Mouse (Mus musculus) C2C12 (cell line): ENCODE data around the gene Lypd6. TPM values are rescaled to one million over a fixed set of nuclear protein-coding genes. Genes with fewer than 3 reads are reported as not detected.

Source experiments
- H3K27me3 ChIP-seq: one replicate; pipeline ENCODE4 v1.6.1; 2011; ENCODE audit not compliant: control insufficient read depth, insufficient read depth, insufficient read length
- H3K36me3 ChIP-seq: one replicate; pipeline ENCODE4 v1.6.1; 2011; ENCODE audit not compliant: control insufficient read depth, insufficient read depth
- H3K4me3 ChIP-seq: one replicate; pipeline ENCODE4 v1.5.1; 2011; ENCODE audit warnings: mild to moderate bottlenecking, control low read depth; ENCODE audit not compliant: poor library complexity, insufficient read depth, severe bottlenecking
- H3K79me2 ChIP-seq: one replicate; pipeline ENCODE4 v1.6.1; 2011; ENCODE audit not compliant: control insufficient read depth, insufficient read depth
- H3K79me3 ChIP-seq: one replicate; pipeline ENCODE4 v1.6.1; 2011; ENCODE audit warnings: low read depth, control low read depth
- H3ac ChIP-seq: one replicate; pipeline ENCODE3; 2011; ENCODE audit warnings: low read depth; ENCODE audit not compliant: control insufficient read depth, insufficient read length
- CEBPB ChIP-seq: IDR thresholded peaks from one replicate; pipeline ENCODE4 v1.6.1; 2011; ENCODE audit warnings: low read depth, mild to moderate bottlenecking, control low read depth, moderate library complexity
- CTCF ChIP-seq: IDR thresholded peaks from one replicate; pipeline ENCODE4 v1.5.1; 2011; ENCODE audit not compliant: control insufficient read depth, insufficient read depth, insufficient read length
- FOSL1 ChIP-seq: IDR thresholded peaks from one replicate; pipeline ENCODE4 v1.8.0; 2011; ENCODE audit warnings: mild to moderate bottlenecking, low read length; ENCODE audit not compliant: poor library complexity, insufficient read depth, severe bottlenecking
- MAX ChIP-seq: IDR thresholded peaks from one replicate; pipeline ENCODE4 v1.6.1; 2011; ENCODE audit warnings: mild to moderate bottlenecking, control low read depth
- MYOD1 ChIP-seq: IDR thresholded peaks from one replicate; pipeline ENCODE4 v1.6.1; 2011; ENCODE audit warnings: low read depth; ENCODE audit not compliant: control insufficient read depth, insufficient read length
- MYOG ChIP-seq: IDR thresholded peaks from one replicate; pipeline ENCODE4 v1.6.1; 2011; ENCODE audit not compliant: control insufficient read depth, insufficient read length; ENCODE audit errors: extremely low read depth
- USF1 ChIP-seq: IDR thresholded peaks from one replicate; pipeline ENCODE4 v1.6.1; 2011; ENCODE audit warnings: low read depth, mild to moderate bottlenecking, control low read depth, moderate library complexity
- polyA plus RNA-seq: library from polyadenylated mRNA; unstranded; fragments of >200 nt; fragmentation: generic; extraction: Trizol; gene quantifications from one replicate; pipeline ENCODE4 v1.2.1, GENCODE M21; 2012; ENCODE audit warnings: missing spikeins

The Lypd6 gene
- polyA plus RNA-seq, 1 experiment, result 0.55 TPM

DNA sequence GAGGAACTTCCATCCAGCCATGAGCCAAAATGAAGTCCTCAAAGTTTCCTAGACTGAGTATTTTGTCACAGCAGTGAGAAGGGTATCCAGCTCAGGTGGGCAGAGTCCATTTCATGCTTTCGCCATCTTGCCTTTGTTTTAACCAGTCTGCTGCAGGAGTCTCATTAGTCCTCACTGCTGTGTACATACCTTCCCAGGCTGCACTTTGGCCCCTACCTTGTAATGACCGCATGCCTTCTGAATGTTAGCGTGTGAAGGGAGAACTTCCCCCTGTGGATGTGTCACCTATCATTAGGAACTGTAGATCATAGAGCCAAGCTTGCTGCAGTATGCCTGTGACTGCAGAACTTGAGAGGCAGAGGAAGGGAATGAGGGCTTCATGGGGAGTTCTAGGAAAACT, 114.2 kb downstream of the Lypd6 start:
- no peaks in the 10 kb centered on the region for H3K36me3 ChIP-seq
- H3K4me3 ChIP-seq, result no peak overlapping the region
- no peaks in the 10 kb centered on the region for H3K27me3 ChIP-seq
- TF ChIP-seq FOSL1 (no peak), MYOD1 (no peak), USF1 (no peak)
- no peaks in the 10 kb centered on the region for H3K79me3 ChIP-seq
- H3K79me2 ChIP-seq, result no peaks in the 10 kb centered on the region
- H3ac ChIP-seq, result no peak overlapping the region

DNA sequence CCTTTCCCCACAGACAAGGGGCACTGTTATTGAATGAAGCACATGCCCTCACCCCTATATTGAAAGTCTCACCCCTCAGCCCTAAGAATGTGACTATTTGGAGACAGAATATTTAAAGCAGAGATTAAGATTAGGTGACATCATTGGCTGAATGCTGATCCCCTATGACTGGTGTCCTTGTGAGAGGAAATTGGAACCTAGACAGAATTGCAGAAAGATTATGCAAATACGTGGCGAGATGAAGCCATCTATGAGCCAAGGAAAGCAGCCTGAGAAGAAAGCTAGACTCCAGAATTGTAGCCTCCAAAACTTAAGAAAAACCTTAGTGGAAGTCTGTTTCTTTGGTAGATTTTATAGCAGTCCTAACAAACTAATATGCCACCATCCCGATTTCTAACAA, 115.1 kb downstream of the Lypd6 start:
- H3K36me3 ChIP-seq, result no peaks in the 10 kb centered on the region
- no peak overlapping the region for H3ac ChIP-seq
- TF ChIP-seq MYOG (no peak), CTCF (no peak), USF1 (no peak), MYOD1 (no peak), CEBPB (no peak), MAX (no peak), FOSL1 (no peak)
- no peak overlapping the region for H3K4me3 ChIP-seq
- H3K79me3 ChIP-seq, result no peaks in the 10 kb centered on the region
- no peaks in the 10 kb centered on the region for H3K27me3 ChIP-seq
- no peaks in the 10 kb centered on the region for H3K79me2 ChIP-seq

DNA sequence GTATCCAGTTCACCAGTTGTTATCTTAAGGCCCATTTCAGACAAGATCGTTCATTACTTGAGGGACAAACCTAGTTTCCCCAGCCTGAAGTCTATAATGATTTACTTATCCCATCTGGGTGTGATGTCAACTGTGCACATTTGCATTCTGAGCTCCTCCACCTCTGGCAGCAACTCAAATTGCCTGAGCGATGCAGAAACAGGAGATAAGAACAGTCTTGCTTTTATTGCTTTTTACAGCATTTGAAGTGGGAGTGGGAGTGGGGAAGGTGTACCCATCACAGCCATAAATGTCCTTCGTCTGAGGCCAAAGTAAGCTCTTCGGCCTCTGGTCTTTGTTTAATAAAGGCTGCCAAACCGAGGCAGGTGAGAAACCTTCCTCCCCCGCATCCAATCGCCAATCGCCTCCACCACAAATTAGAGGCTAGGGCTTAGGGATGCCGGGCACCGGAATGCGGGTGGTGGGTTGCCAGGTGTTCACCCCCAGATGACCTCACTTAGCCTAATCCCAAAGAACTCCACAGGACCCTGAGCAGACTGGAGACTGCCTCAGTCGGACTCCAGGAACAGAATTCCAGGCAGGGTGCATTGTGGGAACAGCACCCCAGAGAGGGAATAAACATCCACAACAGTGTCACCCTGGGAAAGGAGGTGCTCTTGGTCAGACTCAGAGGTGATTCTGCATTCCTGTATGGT, 120.6 kb downstream of the Lypd6 start:
- Histone ChIP-seq H3K4me3 (no peak overlapping the region), H3ac (no peak overlapping the region), H3K36me3 (peaks cover 3% of the 10 kb centered on the region), H3K79me3 (no peaks in the 10 kb centered on the region), H3K27me3 (no peaks in the 10 kb centered on the region), H3K79me2 (no peaks in the 10 kb centered on the region)
- no peak for TF ChIP-seq CEBPB
- no peak for TF ChIP-seq FOSL1
- TF ChIP-seq CTCF, result no peak
- TF ChIP-seq USF1, result no peak
- no peak for TF ChIP-seq MYOD1
- TF ChIP-seq MYOG, result no peak

DNA sequence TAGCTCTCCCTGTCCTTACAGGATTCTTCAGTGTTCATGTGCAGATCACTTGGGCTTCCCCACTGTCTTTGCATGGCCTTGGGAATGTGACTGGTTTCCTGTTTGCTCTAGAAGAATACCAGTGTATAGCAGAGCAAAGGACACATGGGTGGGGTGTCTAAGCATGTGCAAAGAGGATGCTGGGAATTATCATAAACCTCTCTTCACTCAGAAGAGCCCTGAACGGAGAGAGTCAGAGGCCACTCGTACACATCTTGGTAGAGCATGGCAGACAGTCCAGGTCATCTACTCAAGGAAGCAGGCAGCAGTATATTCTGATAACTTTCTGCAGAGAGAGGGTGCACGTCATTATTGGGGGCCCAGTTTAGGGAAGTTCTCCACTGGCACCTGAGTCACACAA, 122.6 kb downstream of the Lypd6 start:
- no peak overlapping the region for H3ac ChIP-seq
- H3K27me3 ChIP-seq, result no peaks in the 10 kb centered on the region
- no peaks in the 10 kb centered on the region for H3K79me2 ChIP-seq
- H3K79me3 ChIP-seq, result no peaks in the 10 kb centered on the region
- TF ChIP-seq MYOD1 (no peak), FOSL1 (no peak), MAX (no peak), CEBPB (no peak), USF1 (no peak), MYOG (no peak)
- H3K36me3 ChIP-seq, result peaks cover 3% of the 10 kb centered on the region
- no peak overlapping the region for H3K4me3 ChIP-seq

DNA sequence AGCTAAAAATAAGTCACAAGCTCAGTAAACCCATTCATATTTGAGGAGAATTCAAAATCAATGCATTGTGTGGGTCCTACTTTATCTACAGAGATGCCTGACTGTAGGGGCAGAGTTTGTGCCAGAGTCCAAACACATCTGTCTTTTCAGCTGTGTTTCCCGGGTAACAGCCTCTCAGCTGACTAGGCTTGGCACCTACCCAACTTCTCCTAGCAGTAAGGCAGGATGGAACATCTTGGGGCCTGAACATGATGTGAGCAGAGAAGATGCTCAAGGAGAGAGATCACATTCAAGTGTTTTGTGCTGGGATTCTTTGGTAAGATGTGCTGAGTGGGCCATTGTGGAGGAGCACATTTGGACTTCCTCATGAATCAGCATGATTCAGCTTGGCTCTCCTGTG, 130.5 kb downstream of the Lypd6 start:
- H3ac ChIP-seq, result no peak overlapping the region
- H3K4me3 ChIP-seq, result no peak overlapping the region
- no peak for TF ChIP-seq MYOG
- no peaks in the 10 kb centered on the region for H3K27me3 ChIP-seq
- no peaks in the 10 kb centered on the region for H3K79me3 ChIP-seq
- no peaks in the 10 kb centered on the region for H3K36me3 ChIP-seq
- no peaks in the 10 kb centered on the region for H3K79me2 ChIP-seq

DNA sequence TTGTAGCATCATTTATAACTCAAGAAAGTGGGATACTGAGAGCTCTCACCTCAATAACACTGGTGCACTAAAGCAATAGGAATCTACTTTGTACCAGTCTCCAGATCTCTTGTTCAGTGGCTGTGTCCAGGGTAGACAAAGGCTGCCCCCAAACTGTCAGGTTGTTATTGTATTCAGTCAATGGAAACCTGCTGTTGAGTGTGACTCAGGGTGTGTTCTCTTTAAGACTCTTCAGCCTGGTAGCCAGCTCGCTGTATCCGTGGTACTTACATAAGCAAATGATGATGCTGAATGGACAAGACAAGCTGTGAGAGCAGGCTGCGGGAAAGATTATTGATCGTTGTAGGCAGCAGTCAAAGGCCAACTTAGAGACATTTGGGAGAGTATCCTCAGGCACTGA, 131.6 kb downstream of the Lypd6 start:
- Histone ChIP-seq H3ac (no peak overlapping the region), H3K79me3 (no peaks in the 10 kb centered on the region), H3K79me2 (no peaks in the 10 kb centered on the region), H3K27me3 (no peaks in the 10 kb centered on the region), H3K36me3 (no peaks in the 10 kb centered on the region), H3K4me3 (no peak overlapping the region)
- no peak for TF ChIP-seq MAX
- no peak for TF ChIP-seq USF1
- TF ChIP-seq FOSL1, result no peak
- TF ChIP-seq CEBPB, result no peak
